Mouse (Mus musculus): ENCODE results near the gene Ogt. TPM values are rescaled to one million over a fixed set of nuclear protein-coding genes. Genes with fewer than 3 reads are reported as not detected.

Gene Ogt
- 27.5 and 29.8 TPM in 2 replicates for polyA plus RNA-seq (2021; fragmentation: Nextera tagmentation)
- long read RNA-seq, experiment 1, full-length matches to known transcripts, result 39 of 156 reads
- long read RNA-seq, experiment 1, partial matches to known transcripts, result 108 of 156 reads
- long read RNA-seq, experiment 1, other reads (novel, unspliced or antisense), result 9 of 156 reads
- long read RNA-seq, experiment 2, partial matches to known transcripts, result 21 of 28 reads
- long read RNA-seq, experiment 2, other reads (novel, unspliced or antisense), result 6 of 28 reads

GRCm38 (mm10) chrX:101639741-101640166, at the start of gene Ogt:
Gene Ogt (plus strand): TSS chrX:101640060.

GRCm38 (mm10) chrX:101733828-101734319, 94.0 kb downstream of the Ogt start, which contains the start of gene Cxcr3:
Gene Cxcr3 (minus strand): TSS chrX:101734269.

Other genes with a start within 250 kb of the Ogt start
- gene Zmym3, start 219.2 kb upstream of the Ogt start, polyA plus RNA-seq (2021; fragmentation: Nextera tagmentation), result 18.6 and 26.8 TPM in 2 replicates
- 71.9 and 81.3 TPM in 2 replicates for gene Nono, start 210.7 kb upstream of the Ogt start, polyA plus RNA-seq (2021; fragmentation: Nextera tagmentation)
- gene Itgb1bp2, start 191.0 kb upstream of the Ogt start, polyA plus RNA-seq (2021; fragmentation: Nextera tagmentation), result not detected in 2 replicates
- gene Taf1, start 107.3 kb upstream of the Ogt start, polyA plus RNA-seq (2021; fragmentation: Nextera tagmentation), result 5.4 and 7.1 TPM in 2 replicates
- 0.06 TPM in 1 of 2 replicates, not detected in the other for gene Cxcr3, start 94.2 kb downstream of the Ogt start, polyA plus RNA-seq (2021; fragmentation: Nextera tagmentation)
- 0.15 TPM in 1 of 2 replicates, not detected in the other for gene Gm4779, start 154.4 kb downstream of the Ogt start, polyA plus RNA-seq (2021; fragmentation: Nextera tagmentation)
- gene 8030474K03Rik, start 154.6 kb downstream of the Ogt start, polyA plus RNA-seq (2021; fragmentation: Nextera tagmentation), result not detected in 2 replicates
- gene Nhsl2, start 209.3 kb downstream of the Ogt start, polyA plus RNA-seq (2021; fragmentation: Nextera tagmentation), result 9.8 and 11.8 TPM in 2 replicates

All from left cerebral cortex, adult 6 months (tissue).